Mouse (Mus musculus) heart, adult 11 months (tissue): Measurements from ENCODE around the gene Tyrp1.

Experiments used
- DNase-seq: peaks from one replicate; pipeline ENCODE4 v3.0.0; 2022

Gene Tyrp1

DNA sequence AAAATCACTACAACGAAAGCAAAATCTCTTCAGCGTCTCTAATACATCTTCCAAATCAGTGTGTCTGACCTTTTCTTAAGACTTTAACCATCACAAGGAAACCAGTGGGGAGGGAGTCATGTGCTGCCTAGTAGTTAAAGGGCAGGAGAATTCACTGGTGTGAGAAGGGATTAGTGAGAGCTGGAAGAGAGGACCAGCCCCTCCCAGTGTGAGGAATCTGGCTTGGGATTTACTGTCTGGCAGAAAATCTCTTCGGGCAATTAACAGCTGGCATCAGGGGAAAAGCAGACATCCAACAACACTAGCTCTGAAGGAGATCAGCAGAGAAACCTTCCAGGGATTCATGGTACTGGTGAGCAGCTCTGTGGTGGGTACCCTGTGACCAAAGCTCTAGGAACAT lies at the start of gene Tyrp1:
Gene Tyrp1, plus strand, starts transcription at position 74 of the 400 bp plus-strand sequence.
- peak; percentile 34 for DNase-seq

DNA sequence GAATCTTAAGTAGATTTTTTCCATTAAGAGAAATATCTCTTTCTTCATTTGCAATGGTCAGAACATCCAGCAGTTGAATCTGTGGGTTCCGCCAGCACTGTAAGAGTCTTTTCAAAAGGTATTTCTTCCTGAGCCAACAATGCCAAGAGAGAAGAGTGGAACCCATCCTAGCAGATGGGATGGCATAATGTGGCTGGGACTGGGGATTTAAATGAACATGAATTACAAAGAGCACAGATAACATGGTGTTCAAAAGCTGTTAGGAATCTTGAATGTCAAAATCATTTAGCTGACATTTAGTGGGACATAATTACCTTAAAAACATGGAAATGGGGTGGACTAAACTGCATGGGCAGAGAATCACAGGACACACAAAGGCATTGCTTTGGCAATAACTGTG lies 45.6 kb upstream of the Tyrp1 start:
- no peak for DNase-seq

DNA sequence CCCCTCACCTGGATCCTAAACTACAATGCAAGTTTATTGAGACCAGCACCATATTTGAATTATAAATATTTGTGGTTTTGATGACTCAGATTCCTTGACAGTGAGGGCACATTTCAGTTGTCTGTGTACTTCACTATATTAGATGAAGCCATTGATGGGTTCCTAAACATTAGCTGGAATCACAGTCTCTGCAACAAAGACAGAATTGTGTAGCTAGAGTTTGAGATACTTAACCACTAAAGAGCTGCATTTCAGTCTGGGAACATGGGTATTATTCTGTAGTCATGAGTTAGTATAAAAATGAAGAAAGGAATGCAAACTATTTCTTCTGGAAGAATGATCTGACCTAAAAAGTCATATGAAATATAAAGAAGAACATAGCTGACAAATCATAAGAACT lies 14.4 kb upstream of the Tyrp1 start:
- DNase-seq, result no peak

DNA sequence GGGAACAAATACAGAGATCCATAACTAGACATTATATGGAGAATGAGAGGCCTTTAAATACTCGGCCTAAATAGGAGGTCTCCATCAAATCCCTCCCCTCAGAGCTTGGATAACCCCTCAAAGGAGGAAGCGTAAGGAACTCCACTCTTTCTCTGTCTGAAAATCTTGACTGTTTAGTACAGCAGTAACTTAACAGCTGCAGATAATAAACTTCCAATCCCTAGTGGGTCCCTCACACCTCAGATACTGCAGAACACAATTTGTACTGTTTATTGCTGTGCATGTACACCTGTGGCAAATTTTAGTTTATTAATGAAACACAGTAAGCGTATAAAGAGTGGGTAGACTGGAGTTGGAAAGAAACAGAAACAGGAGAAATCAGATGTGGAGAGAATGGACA lies 12.0 kb upstream of the Tyrp1 start:
- DNase-seq, result no peak

DNA sequence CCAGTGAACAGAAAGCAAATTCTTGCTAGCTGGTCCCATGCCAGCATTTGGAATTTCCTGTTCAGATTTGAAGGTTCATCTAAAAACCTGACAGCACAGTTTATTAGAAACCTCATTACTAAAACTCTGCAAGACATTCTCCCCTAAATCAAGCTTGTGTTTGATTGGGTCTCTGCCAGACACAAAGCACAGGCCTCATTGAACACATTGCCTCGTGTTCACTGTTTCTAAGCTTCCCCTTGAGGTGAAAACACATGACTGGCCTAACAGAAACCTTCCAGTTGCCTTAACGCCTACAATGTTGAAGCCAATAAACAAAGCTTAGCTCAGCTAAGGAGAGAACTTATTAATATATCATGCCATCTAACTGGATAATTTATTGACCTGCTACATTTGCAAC lies 5.7 kb upstream of the Tyrp1 start:
- peak; percentile 11 for DNase-seq

DNA sequence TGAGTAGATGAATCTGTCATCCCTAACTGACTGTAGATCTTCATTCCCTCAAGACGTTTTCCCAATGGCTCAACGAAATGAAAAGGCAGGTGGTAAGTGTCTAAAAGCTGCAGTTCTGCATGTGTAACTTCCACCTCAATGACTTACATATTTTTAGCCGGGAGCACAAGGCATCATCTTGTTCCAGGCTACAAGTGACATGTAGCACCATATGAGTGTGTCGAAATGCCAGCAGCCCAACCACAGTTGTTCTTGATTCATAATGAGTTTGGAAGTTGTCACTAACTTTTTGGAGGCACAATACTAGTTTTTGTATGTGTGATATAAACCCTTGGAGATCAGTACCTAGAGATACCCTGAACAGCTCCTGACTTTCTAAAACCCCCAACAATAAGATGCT lies 5.4 kb downstream of the Tyrp1 start:
- peak; percentile 74 for DNase-seq

DNA sequence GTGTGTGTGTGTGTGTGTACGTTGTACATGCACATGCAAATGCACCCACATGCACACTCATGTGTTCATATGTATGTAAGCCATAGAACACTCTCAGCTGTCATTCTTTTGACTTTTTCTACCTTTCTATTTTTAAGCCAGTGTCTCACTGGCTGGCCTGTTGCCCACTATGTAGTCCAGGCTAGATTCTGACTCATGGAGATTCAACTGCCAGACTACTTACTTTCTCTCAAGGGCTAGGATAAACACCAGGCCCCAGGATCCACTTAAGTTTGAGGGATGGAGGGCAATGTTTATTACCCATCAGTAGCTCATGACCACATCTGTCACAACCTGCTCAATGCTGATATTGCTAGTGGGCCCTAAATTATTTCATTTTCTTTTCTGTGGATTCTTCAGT lies 8.1 kb downstream of the Tyrp1 start:
- DNase-seq, result peak; percentile 54

DNA sequence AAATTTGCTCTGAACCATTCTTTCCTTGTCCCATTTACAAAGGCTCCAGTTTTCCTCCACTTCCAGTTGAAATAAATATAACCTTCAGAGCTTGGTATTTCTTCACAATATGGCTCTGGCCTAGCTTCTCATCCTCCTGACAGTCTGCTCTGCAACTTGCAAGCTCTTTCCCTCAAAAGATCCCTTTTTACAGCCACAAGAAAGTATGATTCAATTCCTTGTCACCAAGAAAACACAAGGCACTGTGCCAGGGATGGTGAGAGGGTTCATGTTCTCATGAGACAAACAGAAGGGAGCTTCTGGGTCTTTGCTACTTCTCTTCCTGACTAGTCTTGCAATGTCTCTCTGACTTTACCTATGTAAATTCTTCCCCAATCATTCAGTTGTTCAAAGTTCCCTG lies 9.8 kb downstream of the Tyrp1 start:
- no peak for DNase-seq

DNA sequence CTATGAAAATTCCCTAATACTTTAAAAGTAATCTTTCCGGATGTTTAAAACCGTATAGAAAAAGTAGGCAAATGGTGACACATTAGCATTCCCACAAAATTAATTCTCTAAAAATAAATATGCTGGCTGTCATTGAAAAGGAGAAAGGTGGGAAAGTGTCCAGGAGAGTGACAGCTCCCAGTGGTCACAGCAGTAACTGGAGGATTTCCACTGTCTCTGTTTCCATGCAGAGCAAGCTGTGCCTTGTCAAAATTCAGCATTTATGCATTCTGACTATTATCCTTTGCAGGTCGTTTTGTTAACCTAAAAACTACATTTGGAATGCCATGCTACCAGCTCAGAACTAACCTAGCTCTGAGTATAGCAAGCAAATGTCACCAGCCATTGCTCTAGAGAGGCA lies 12.1 kb downstream of the Tyrp1 start:
- DNase-seq, result no peak

DNA sequence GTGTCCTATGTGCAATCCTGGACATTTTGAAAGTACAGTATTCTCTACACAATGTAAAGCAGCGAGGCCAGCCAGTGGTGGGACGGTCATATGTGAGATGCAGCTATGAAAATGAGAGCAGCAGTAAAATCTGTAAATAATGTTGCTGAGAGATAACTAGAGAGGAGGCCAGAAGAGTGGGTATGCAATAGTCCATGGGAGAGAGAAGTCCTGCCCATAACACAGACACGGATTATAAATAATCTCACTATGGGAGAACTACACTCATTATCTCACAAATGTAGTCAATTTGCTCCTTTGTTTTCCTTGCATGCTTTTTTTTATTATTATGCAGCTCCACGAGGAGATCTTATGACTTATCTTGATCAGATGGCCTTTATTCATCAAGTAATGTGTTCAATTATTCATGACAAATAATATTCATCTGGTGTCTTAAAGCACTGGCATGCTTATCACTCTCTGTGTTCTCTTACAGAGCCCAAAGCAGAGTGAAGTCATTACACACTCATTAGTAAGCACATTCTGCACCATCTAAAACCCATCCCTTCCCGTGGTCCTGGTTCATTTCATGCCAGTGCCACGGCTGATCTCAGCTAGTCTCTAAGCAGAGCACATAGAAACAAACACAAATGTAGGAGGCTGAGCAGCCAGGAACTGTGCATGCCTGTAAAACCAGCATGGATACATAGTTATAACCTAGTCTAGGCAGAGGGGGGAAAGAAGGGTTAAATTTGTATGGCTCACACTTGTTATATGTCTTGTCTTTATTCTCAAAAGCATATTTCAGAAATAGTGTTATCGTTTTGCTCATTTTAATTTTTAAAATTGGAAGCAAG lies 18.9 kb downstream of the Tyrp1 start:
- no peak for DNase-seq

DNA sequence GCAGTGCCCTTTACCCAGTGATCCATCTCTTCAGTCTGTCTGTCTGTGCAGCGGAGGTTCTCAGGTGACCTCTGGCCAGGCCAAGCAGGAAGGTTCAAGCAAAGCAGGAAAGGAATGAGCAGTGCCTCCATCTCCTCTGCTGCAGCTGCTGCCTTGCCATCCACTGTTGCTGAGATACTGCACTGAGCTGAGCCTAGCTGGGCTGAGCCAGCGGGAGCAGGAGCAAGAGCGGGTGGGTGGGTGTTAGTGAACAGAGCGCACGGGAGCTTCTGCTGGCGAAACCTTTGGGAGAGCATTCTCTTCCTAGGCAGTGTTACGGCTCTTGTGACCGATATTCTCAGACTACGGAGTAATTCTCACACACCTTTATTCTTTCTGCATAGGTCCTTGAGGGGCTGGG lies 21.6 kb downstream of the Tyrp1 start:
- peak; percentile 71 for DNase-seq

DNA sequence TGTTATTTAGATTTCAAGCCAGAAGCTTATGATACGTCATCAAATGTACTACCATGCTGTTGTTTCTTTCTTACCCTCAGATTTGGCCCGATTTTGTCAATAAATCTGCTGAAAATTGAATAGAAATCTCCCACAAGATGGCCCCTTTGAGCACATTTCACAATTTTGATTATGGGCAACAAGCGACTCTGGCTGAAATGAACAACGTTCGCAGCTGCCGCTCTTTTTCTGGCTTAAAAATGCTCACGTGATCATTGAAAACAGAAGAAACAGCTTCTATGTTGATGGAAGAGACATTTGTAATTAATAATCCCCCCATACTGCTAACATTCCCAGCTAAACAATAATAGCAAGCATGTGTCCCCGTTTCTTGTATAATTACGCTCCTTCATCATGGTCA lies 29.0 kb downstream of the Tyrp1 start:
- DNase-seq, result no peak

DNA sequence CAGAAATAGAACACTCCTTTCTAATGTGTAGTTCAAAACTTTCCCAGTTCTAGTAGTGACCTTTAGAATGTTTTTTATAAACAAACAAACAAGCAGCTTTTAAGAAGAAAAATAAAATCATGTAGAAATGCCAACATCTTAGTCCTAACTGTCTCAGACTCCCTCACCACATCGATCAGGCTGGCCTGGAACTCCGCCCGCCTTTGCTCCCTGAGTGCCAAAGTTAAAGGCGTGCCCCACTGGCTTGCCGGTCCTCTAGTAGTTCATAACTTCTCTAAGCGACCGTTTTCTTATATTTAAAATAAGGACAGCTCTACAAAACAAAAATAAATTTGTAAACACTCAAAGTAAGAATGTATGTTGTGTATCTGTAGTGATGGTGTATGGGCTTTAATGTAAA lies 30.0 kb downstream of the Tyrp1 start:
- DNase-seq, result no peak

DNA sequence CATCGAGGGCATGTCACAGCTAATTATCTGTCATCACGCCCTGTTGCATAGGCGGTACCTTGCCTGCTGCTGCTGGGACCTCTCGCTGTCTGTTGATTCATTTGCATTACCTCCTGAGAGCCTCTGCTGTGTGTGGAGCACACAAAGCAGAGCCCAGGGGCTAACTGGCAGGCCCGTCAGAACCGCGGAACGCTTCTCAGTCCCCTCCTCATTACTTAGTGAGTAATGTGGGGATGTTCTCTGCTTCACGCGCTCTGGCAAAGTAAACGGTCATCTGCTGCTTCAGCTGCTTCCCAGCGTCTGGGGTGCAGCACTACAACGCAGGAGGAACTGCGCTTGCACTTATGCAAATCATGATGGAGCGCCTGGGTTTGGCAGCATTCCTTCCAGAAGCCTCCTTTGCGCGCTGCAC lies 30.6 kb downstream of the Tyrp1 start:
- no peak for DNase-seq

DNA sequence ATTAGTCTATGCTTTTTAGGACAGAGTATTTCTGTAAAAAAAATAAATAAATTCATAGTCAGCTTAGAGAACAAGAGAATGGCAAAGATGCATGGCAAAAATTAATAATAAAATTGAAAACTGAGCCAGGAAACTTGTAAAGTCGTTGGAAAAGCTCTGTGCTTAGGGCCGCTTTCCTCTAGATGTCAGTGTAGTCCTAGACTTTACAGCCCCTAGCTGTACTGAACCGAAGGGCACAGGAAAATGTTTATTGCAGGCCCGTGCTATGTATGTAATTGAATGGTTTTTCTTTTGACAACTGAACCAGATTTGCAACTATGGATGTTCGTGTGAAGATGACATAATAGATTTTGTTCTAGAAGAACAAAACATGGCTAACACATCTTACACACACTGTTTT lies 32.1 kb downstream of the Tyrp1 start:
- no peak for DNase-seq

DNA sequence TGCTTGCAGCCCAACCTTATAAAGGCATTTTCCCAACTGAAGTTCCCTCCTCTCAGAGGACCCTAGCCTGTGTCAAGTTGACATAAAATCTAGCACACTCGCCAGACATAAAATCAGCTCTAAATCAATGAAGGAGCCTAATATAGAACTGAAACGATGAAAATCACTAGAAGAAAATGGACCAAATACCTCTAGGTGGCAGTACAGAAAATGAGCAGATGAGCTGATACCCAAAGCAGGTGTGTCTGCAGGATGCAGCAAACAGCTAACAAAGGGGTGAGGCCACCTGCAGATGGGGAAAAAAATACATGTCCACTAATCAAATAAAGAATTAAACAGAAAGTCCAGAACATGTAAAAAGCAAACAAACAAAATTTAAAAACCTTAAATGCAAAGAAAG lies 35.7 kb downstream of the Tyrp1 start:
- no peak for DNase-seq

DNA sequence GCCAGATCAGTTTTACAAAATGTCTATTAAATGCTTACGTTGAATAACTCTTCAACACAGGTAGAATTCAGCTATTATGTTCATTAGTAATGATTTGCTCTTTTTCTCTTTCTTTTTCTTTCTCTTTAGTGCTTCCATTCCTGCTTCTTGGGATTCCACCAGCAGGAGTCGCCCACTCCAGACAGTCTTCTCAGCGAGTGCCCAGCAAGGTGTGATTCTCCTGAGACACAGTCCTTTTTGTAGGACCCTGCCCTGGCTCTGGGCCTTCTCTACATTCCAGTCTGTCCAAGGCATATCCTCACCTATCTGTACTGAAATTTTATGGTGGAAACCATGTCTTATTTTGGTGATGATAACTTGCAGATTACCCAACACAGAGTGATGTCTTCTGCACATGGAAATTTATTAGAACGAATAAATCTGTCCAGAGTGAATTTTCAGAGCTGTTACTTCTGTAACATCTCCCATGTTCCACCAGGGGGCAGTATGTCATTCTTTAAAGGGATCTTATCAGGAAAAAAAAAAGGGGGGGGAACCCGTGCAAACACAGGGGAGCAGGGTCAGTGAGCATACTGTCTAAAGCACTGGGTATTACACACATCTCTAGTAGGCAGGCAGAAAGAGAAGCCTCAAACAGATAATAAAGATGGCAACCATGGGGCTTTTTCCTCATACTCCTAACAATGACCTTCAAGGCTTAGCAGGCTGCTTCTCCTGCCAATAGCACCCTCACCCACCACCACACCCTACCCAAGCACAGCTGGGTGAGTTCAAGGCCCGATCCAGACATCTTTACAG lies 39.1 kb downstream of the Tyrp1 start:
- DNase-seq, result no peak

DNA sequence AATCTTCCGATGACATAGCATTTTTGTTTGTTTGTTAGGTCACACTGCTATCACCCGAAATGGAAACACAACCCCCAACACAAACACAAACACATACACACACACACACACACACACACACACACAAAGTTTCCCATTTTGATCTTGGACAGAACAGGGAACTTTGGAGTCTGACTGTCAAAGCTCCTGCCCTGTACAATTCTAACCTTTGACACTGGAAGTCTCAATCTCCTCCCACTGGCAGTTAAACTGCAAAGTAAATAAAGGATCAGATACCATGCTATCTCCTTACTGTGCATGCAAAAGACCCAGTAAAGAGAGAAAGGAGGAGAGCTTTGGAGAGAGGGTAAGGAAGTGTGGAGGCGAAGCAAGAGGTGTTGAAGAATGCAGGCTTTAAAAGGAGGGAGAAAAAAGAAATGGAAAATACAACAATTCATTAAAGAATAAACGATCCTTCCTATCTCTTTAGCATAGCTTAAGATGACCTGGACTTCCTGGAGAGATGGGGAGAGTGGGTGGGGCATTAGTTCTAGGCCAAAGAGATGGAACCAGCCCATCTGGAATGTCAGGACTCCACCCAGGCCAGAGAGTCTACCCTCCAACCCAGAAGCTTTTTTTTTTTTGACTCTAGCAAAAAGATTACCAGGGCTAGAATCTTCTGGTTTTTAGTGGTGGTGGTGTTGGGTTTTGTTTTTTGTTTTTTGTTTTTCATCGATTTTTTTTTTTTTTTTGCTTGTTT lies 40.4 kb downstream of the Tyrp1 start:
- DNase-seq, result no peak

DNA sequence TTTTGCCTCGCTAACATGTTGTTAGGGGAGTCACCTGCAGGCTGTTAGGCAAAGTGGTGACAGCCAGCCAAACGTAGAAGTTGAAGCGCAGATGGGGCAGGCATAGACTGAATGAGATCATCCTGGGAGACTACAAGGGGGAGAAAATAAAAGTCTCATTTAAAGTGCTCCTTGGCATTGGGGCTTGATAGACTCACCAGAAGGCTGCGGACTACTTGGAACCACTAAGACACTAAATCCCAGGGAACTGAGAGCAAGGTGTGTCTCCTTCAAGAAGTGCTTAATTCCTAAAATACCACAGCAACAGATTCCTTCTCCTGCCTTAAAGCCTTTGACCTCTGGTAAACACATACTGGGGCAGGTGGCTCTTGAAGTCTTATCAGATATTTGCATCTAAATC lies 41.1 kb downstream of the Tyrp1 start:
- DNase-seq, result no peak

DNA sequence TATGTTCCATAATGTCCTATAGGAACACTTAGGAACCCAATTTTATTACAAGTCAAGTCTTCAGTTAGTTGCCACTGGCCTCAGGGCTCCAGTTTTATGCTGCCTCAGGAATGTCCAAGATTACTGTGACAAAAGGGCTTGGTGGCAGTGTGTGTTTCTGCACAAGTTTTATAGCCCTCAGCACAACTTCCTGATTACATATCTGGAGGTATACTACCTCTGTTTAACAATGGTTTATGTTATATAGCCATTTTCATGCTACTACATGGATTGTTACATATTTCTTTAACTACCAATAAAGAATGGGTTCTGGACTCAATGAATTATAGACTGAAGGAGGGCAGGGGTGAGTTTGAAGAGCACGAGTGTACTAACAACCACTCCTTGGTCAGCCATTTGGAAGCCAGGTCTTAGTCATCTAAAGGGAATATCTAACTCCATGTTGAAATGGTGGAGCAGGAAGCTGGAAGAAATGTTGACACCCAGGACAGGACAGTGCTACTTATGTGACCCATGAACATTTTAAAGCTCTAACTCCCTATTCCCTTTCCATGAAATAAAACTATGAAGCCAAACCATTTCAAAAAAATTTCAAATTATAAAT lies 48.2 kb downstream of the Tyrp1 start:
- DNase-seq, result no peak

DNA sequence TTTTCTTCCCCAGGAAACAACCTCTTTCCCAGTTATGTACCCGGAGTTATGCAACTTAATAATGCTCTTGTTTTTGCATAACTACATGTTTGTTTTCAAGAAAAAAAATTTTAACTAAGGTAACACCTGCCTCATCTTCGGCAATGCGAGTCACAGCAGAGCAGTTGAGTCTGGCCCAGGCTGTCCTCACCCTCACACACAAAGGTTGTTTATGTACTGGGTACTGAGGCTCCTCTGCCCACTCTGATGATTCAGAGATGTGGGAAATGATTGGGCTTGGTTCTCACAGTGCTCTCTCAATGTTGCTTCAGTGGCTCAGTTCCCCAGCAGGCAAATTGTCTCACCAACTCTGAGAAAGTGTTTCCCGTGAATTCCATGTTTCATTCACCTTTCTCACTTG lies 52.7 kb downstream of the Tyrp1 start:
- no peak for DNase-seq

DNA sequence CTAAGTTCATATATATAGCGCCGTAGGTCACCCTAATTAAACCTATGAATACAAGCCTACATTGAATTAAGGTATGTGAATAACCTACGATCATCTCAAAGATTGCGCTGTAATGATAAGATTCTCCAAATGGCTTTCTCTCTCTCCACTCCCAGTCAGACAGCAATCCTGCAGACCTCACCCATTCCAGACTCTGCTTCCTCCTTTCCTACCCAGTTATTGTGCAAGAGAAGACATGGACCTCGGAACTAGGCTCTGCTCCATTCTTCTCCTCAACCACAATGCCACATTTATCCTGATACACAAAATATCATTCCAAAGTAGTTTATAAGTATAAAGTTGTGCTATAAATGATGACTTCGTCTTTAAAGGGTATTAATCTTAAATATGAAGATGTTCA lies 57.1 kb downstream of the Tyrp1 start:
- no peak for DNase-seq

DNA sequence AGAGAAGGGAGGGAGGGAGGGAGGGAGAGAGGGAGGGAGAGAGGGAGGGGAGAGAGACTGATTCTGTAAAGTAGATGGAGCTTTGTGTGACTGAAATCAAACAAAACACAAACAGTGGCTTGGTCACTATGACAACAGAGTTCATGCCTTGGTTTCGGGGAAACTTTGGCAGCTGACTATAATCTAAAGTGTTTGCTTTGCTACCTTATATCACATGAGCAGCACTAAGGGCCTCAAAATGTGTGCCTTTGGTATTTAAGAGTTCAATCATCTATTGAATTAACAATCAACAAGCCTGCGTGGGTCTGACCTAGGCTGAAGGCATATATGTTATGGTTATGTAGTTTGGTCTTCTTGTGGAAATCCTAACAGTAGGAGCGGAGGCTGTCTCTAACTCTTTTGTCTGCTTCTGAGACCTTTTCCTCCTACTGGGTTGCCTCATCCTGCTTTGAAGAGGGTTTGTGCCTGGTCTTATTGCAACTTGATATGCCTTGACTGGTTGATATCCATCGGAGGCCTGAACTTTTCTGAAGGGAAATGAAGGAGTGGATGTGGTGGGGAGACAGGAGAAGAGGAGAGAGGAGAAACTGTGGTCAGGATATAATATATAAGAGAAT lies 61.5 kb downstream of the Tyrp1 start:
- DNase-seq, result no peak
